Mouse (Mus musculus): ENCODE measurements around the gene Serpina1e. TPM values are rescaled to one million over a fixed set of nuclear protein-coding genes. Genes with fewer than 3 reads are reported as not detected.
A peak's percentile ranks its signal among the peaks of the same experiment; 100 is the strongest.

The Serpina1e gene
- polyA plus RNA-seq, 1 experiment from 2014 or later = 0.33 TPM

DNA sequence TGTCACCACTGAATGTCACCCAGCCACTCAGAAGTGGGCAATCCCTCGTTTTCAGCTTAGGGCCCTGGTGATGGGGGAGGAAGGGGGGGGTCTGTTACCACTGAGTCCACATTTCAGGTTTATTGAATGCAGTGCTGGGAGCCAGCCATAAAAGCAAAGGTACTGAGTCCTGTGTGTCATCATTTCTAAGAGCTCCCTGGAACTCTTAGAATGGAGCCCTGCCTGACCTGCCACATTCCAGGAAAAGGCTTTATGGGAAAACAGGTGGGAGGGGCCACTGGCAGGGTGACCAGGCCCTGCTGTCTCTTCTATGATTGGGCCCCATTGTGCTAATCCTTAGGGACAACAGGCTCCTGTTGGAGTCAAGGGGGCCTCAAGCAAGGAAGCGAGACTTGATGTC, 37.7 kb upstream of the Serpina1e start:
- no peak overlapping the region for H3K27ac ChIP-seq (ENCODE audit: low read length)
- no peak overlapping the region for H3K4me3 ChIP-seq (ENCODE audit: low read depth, low read length)
- peak; percentile 49 for DNase-seq (ENCODE audit: low spot score)
- H3K4me1 ChIP-seq (ENCODE audit: insufficient read depth, low read depth, low read length) = no peaks in the 10 kb centered on the region
- H3K36me3 ChIP-seq (ENCODE audit: insufficient read depth, low read length) = no peaks in the 10 kb centered on the region
- H3K27me3 ChIP-seq (replicated peaks; ENCODE audit: insufficient read depth, low read length) = no peaks in the 10 kb centered on the region
- 55% methylated on average over 2 of the region's 2 CpGs for WGBS
- H3K9me3 ChIP-seq (ENCODE audit: low read length) = no peaks in the 10 kb centered on the region
- H3K9ac ChIP-seq (replicated peaks; ENCODE audit: low read depth) = no peak overlapping the region
- H3K4me2 ChIP-seq (replicated peaks; ENCODE audit: low read depth, low read length) = no peak overlapping the region
- TF ChIP-seq EP300 (IDR thresholded peaks at IDR 0.05) (peak; percentile 70; the same call in 1 of the 2 replicates), CTCF (IDR thresholded peaks at IDR 0.05) (no peak)
- peak; percentile 69 for ATAC-seq

DNA sequence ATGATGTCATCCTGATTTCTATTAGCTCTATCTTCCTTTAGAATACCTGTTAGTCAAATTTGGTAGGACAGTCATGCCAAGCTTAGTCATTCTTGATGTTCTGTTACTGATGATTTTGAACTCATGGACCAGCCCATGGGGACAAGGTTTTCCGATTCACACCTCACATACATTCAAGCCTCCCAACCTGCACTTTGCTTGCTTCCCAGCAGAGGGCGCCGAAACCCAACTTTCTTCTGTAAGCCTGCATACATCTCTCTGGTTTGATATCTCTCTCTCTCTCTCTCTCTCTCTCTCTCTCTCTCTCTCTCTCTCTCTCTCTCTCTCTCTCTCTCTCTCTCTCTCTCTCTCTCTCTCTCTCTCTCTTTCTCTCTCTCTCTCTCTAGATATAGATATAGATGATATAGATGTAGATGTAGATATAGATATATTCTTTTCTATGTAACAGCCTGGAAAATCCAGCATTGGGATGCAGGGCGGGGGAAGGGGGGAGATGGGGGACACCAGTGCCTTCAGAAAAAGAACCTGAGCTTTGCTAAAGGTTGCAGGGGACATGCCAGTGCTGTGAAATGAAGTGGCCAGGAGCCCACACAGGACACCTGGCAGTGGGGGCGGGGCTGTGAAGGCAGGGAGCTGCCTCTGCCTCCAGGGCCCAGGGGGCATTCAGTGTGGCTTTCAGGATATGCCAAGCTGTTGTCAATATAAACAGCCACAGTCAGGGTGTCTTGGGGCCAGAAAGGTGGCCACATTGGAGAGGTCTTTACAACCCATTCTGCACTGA, 36.7 kb upstream of the Serpina1e start:
- Histone ChIP-seq H3K9me3 (ENCODE audit: low read length) (no peaks in the 10 kb centered on the region), H3K27me3 (replicated peaks; ENCODE audit: insufficient read depth, low read length) (no peaks in the 10 kb centered on the region), H3K36me3 (ENCODE audit: insufficient read depth, low read length) (no peaks in the 10 kb centered on the region), H3K9ac (replicated peaks; ENCODE audit: low read depth) (no peak overlapping the region), H3K4me1 (ENCODE audit: insufficient read depth, low read depth, low read length) (no peaks in the 10 kb centered on the region), H3K27ac (ENCODE audit: low read length) (no peak overlapping the region), H3K4me2 (replicated peaks; ENCODE audit: low read depth, low read length) (no peak overlapping the region), H3K4me3 (ENCODE audit: low read depth, low read length) (no peak overlapping the region)
- TF ChIP-seq CTCF (IDR thresholded peaks at IDR 0.05) (peak; percentile 87), EP300 (IDR thresholded peaks at IDR 0.05) (no peak)
- ATAC-seq (no peak), DNase-seq (ENCODE audit: low spot score) (peak; percentile 56)
- 37% methylated on average over 5 of the region's 5 CpGs for WGBS

DNA sequence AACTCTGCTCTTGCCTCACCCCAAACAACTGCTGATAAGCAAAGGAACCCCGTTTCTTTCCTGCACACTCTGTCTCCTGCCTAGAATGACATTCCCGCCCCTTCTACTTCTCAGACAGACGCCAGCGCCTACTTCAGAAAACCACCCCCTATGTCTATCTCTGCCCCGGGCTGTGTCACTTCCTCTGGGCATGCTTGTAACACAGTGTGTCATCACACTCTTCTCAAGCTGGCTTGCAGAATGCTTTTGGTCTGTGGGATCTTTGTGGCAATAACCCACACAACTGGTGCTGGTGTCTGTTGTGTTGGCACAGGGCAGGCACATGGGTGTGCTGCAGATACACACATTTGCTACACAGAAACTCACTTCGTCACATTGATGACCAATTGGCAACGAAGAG, 34.2 kb upstream of the Serpina1e start:
- Histone ChIP-seq H3K9me3 (ENCODE audit: low read length) (no peaks in the 10 kb centered on the region), H3K27me3 (replicated peaks; ENCODE audit: insufficient read depth, low read length) (no peaks in the 10 kb centered on the region), H3K4me1 (ENCODE audit: insufficient read depth, low read depth, low read length) (no peaks in the 10 kb centered on the region), H3K27ac (ENCODE audit: low read length) (no peak overlapping the region), H3K9ac (replicated peaks; ENCODE audit: low read depth) (no peak overlapping the region), H3K36me3 (ENCODE audit: insufficient read depth, low read length) (no peaks in the 10 kb centered on the region), H3K4me3 (ENCODE audit: low read depth, low read length) (no peak overlapping the region), H3K4me2 (replicated peaks; ENCODE audit: low read depth, low read length) (no peak overlapping the region)
- ATAC-seq (0 out of 2 replicates have a peak, but pooled peaks have one; percentile 8), DNase-seq (ENCODE audit: low spot score) (no peak)
- 44% methylated on average over 7 of the region's 7 CpGs for WGBS
- TF ChIP-seq EP300 (IDR thresholded peaks at IDR 0.05) = no peak
- TF ChIP-seq CTCF (IDR thresholded peaks at IDR 0.05) = no peak

DNA sequence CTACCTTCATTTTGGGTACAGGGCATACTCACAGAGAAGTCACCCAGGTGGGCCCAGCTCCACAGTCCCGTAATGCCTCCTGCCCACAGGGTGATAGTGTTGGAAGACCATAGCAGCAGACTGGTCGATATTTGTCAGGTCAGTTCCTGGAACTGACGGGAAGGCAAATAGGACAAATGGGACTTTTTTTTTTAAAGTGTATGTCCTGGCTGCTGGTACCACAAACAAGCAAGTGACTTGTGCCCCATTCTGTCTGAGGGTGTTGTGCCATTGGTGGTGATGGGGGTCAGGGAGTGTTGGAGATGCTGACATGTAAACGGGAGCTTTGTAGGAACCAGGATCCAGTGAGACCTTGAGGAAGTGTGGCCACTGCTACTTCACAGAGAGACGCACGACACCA, 31.1 kb upstream of the Serpina1e start, which contains the start of gene Serpina11:
Gene Serpina11, minus strand, starts transcription at position 101 of the 400 bp plus-strand sequence.
- Histone ChIP-seq H3K9ac (replicated peaks; ENCODE audit: low read depth) (no peak within 1 kb of the TSS), H3K4me2 (replicated peaks; ENCODE audit: low read depth, low read length) (no peak within 1 kb of the TSS), H3K4me3 (ENCODE audit: low read depth, low read length) (no peak within 1 kb of the TSS), H3K36me3 (ENCODE audit: insufficient read depth, low read length) (no peaks in the 10 kb centered on the region), H3K4me1 (ENCODE audit: insufficient read depth, low read depth, low read length) (no peaks in the 10 kb centered on the region), H3K27ac (ENCODE audit: low read length) (no peak within 1 kb of the TSS), H3K9me3 (ENCODE audit: low read length) (no peaks in the 10 kb centered on the region), H3K27me3 (replicated peaks; ENCODE audit: insufficient read depth, low read length) (no peaks in the 10 kb centered on the region)
- TF ChIP-seq EP300 (IDR thresholded peaks at IDR 0.05) = no peak
- no peak for TF ChIP-seq CTCF (IDR thresholded peaks at IDR 0.05)
- ATAC-seq (no peak), DNase-seq (ENCODE audit: low spot score) (no peak)
- WGBS = 83% methylated on average over 6 of the region's 6 CpGs

DNA sequence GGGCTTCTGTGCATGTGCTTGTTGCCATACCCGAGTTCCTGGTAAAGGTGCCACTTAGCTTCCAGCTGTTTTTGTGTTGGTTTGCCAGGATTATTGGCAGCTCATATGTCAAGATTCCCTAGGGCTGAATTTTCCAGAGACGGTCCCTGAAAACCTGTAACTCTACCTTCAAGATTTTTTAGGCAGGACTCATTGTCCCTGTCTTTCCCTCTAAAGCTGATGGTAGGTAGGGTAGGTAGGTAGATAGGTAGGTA, 30.7 kb upstream of the Serpina1e start:
- 38% methylated on average over 2 of the region's 2 CpGs for WGBS
- DNase-seq (ENCODE audit: low spot score) = no peak
- TF ChIP-seq EP300 (IDR thresholded peaks at IDR 0.05) = no peak
- no peak for TF ChIP-seq CTCF (IDR thresholded peaks at IDR 0.05)
- no peaks in the 10 kb centered on the region for H3K4me1 ChIP-seq (ENCODE audit: insufficient read depth, low read depth, low read length)
- H3K4me2 ChIP-seq (replicated peaks; ENCODE audit: low read depth, low read length) = no peak overlapping the region
- H3K27ac ChIP-seq (ENCODE audit: low read length) = no peak overlapping the region
- ATAC-seq = no peak
- no peak overlapping the region for H3K4me3 ChIP-seq (ENCODE audit: low read depth, low read length)
- no peaks in the 10 kb centered on the region for H3K9me3 ChIP-seq (ENCODE audit: low read length)
- no peaks in the 10 kb centered on the region for H3K36me3 ChIP-seq (ENCODE audit: insufficient read depth, low read length)
- H3K27me3 ChIP-seq (replicated peaks; ENCODE audit: insufficient read depth, low read length) = no peaks in the 10 kb centered on the region
- H3K9ac ChIP-seq (replicated peaks; ENCODE audit: low read depth) = no peak overlapping the region

DNA sequence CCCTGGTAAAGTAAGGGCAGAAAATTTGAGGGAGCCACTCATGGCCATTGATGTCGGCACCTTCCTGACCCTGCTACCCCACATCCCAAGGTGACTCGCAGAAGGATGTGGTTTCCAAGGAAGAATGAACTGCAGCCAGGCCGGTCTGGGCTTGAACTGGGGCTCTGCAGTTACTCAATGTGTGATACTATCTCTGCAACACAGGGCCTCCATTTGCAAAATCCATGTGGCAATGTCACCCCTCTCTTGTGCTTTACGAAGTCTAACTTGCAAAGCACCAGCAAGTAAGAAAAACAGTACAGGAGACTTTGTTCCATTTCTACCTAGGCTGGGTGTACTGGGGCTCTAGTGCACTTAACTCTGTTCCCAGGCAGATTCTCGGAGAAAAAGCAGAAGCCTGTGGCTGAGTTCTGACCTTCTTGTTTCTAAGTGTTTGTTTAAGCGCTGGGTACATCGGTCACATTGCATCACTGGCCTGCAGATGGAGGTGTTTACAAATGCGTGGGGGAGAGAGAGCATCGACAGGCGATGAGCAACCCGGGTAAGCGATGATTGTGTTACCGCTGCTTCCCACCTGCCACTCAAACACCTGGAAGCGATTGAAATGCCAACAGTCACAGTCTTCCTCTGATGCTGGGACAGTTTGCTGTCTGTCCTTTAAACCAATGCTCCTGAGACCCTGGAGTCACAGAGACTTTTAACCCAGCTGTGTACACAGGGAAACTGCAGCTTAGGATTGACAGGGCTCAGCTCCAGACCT, 30.2 kb upstream of the Serpina1e start:
- peak; percentile 33; the same call in 1 of the 2 replicates for ATAC-seq
- Histone ChIP-seq H3K27ac (ENCODE audit: low read length) (no peak overlapping the region), H3K27me3 (replicated peaks; ENCODE audit: insufficient read depth, low read length) (no peaks in the 10 kb centered on the region), H3K4me1 (ENCODE audit: insufficient read depth, low read depth, low read length) (no peaks in the 10 kb centered on the region), H3K36me3 (ENCODE audit: insufficient read depth, low read length) (no peaks in the 10 kb centered on the region), H3K4me3 (ENCODE audit: low read depth, low read length) (no peak overlapping the region), H3K9ac (replicated peaks; ENCODE audit: low read depth) (no peak overlapping the region), H3K4me2 (replicated peaks; ENCODE audit: low read depth, low read length) (no peak overlapping the region), H3K9me3 (ENCODE audit: low read length) (no peaks in the 10 kb centered on the region)
- TF ChIP-seq EP300 (IDR thresholded peaks at IDR 0.05) (no peak), CTCF (IDR thresholded peaks at IDR 0.05) (peak; percentile 20)
- 23% methylated on average over 14 of the region's 14 CpGs for WGBS
- DNase-seq (ENCODE audit: low spot score) = peak; percentile 34

Measured in lung, postnatal 0 days (tissue).